Mouse (Mus musculus): ENCODE data around the gene Yipf4. TPM values are rescaled to one million over a fixed set of nuclear protein-coding genes. Genes with fewer than 3 reads are reported as not detected.

Gene Yipf4
- total and polyA plus RNA-seq, 3 experiments, result 28.9 to 77.7 (median 41.6) TPM

DNA sequence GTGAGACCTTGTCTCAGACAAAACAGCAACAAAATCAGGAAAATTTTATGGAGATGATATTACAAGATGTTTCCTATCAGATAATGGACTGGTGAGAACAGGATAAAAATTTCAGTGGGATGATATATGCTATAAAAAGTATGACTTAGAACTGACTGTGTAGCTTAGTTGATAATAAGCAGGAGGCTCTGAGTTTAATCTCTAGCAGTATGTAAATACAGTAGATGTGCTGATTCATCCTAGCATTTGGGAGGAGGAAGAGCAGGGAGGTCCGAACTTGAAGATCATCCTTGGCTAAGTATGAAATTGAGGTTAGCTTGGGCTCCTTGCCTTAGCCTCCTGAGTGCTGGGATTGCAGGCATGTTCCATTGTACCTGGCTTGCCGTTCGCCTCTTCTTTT lies 2.3 kb downstream of the Yipf4 start:
- dilution Hi-C loops (cut with MboI; ENCODE audit: extremely low pct_ligation_motif_present, extremely low pct_unique_long_range_greater_than_20kb, low sequenced_read_pairs), result no loop called here

GRCm38 (mm10) chr17:74500204-74500603 lies 10.9 kb downstream of the Yipf4 start:
- no peak for TF ChIP-seq KAT2A (IDR thresholded peaks at IDR 0.05; ENCODE audit: insufficient replicate concordance, low read length)
- TF ChIP-seq E2F4 (IDR thresholded peaks at IDR 0.05; ENCODE audit: insufficient replicate concordance, low read depth, low read length), result no peak
- TF ChIP-seq USF1 (IDR thresholded peaks at IDR 0.05; ENCODE audit: low read depth, low read length), result no peak
- TF ChIP-seq HCFC1 (IDR thresholded peaks at IDR 0.05; ENCODE audit: low read depth, low read length), result no peak
- peak; percentile 36; the same call in 1 of the 2 replicates for TF ChIP-seq BHLHE40 (IDR thresholded peaks at IDR 0.05; ENCODE audit: low read depth, low read length)
- H3K27me3 ChIP-seq (replicated peaks), result no peaks in the 10 kb centered on the region
- no peak for DNase-seq (ENCODE audit: extremely low read depth)
- H3K9ac ChIP-seq (ENCODE audit: insufficient read depth, low read depth), result no peak overlapping the region
- no peak overlapping the region for H3K27ac ChIP-seq (ENCODE audit: insufficient read depth, low read depth)
- H3K4me3 ChIP-seq (replicated peaks in 1 of 3; ENCODE audit: low read depth in 2 of 3, low read length in 2 of 3, poor library complexity in 1 of 3), result no peak overlapping the region
- dilution Hi-C loops (cut with MboI; ENCODE audit: extremely low pct_ligation_motif_present, extremely low pct_unique_long_range_greater_than_20kb, low sequenced_read_pairs), result no loop called here
- no peak overlapping the region for H3K4me2 ChIP-seq (ENCODE audit: insufficient read depth, low read depth, poor library complexity, severe bottlenecking)
- in situ Hi-C loops (cut with MboI; ENCODE audit: low pct_ligation_motif_present, low pct_unique_long_range_greater_than_20kb, low sequenced_read_pairs), result no loop called here
- H3K79me2 ChIP-seq (replicated peaks; ENCODE audit: control insufficient read depth, extremely low read depth, insufficient read depth, poor library complexity, severe bottlenecking), result no peaks in the 10 kb centered on the region
- peaks cover 18 to 51% of the 10 kb centered on the region in 2 experiments for H3K36me3 ChIP-seq (replicated peaks in 1 of 2; ENCODE audit: control insufficient read depth in 1 of 2, insufficient read depth in 1 of 2, low read length in 1 of 2)
- peaks cover 0 to 7% of the 10 kb centered on the region in 2 experiments; a peak in 1 of 4 replicates for H3K4me1 ChIP-seq (ENCODE audit: control insufficient read depth in 1 of 2, insufficient read depth in 2 of 2)
- H3K9me3 ChIP-seq (replicated peaks; ENCODE audit: low read length), result no peaks in the 10 kb centered on the region

More for the DNA sequence above, 2.3 kb downstream of the Yipf4 start:
- in situ Hi-C loops (cut with MboI; ENCODE audit: low pct_ligation_motif_present, low pct_unique_long_range_greater_than_20kb, low sequenced_read_pairs), result no loop called here
- no peak for TF ChIP-seq SIN3A (IDR thresholded peaks at IDR 0.05; ENCODE audit: low read length)
- no peak for TF ChIP-seq GABPA (IDR thresholded peaks at IDR 0.05; ENCODE audit: insufficient replicate concordance, low read depth, low read length)
- TF ChIP-seq ETS1 (conservative IDR thresholded peaks at IDR 0.05; ENCODE audit: low read depth, low read length), result no peak
- Histone ChIP-seq H3K27me3 (replicated peaks) (no peaks in the 10 kb centered on the region), H3K79me2 (replicated peaks; ENCODE audit: control insufficient read depth, extremely low read depth, insufficient read depth, poor library complexity, severe bottlenecking) (peaks cover 20% of the 10 kb centered on the region), H3K4me3 (replicated peaks in 1 of 3; ENCODE audit: low read depth in 2 of 3, low read length in 2 of 3, poor library complexity in 1 of 3) (no peak overlapping the region), H3K9me3 (replicated peaks; ENCODE audit: low read length) (no peaks in the 10 kb centered on the region), H3K36me3 (replicated peaks in 1 of 2; ENCODE audit: control insufficient read depth in 1 of 2, insufficient read depth in 1 of 2, low read length in 1 of 2) (peaks cover 14 to 37% of the 10 kb centered on the region in 2 experiments), H3K9ac (ENCODE audit: insufficient read depth, low read depth) (no peak overlapping the region), H3K4me2 (ENCODE audit: insufficient read depth, low read depth, poor library complexity, severe bottlenecking) (no peak overlapping the region), H3K4me1 (ENCODE audit: control insufficient read depth in 1 of 2, insufficient read depth in 2 of 2) (peaks cover 0 to 10% of the 10 kb centered on the region in 2 experiments; a peak in 2 of 4 replicates), H3K27ac (ENCODE audit: insufficient read depth, low read depth) (no peak overlapping the region)
- DNase-seq (ENCODE audit: extremely low read depth), result no peak

- peaks cover 0 to 7% of the 10 kb centered on the region in 2 experiments; a peak in 1 of 4 replicates for H3K4me1 ChIP-seq (ENCODE audit: control insufficient read depth in 1 of 2, insufficient read depth in 2 of 2)
- H3K36me3 ChIP-seq (replicated peaks in 1 of 2; ENCODE audit: control insufficient read depth in 1 of 2, insufficient read depth in 1 of 2, low read length in 1 of 2), result peaks cover 14 to 44% of the 10 kb centered on the region in 2 experiments
- dilution Hi-C loops (cut with MboI; ENCODE audit: extremely low pct_ligation_motif_present, extremely low pct_unique_long_range_greater_than_20kb, low sequenced_read_pairs), result no loop called here
- no peak overlapping the region for H3K4me3 ChIP-seq (replicated peaks in 1 of 3; ENCODE audit: low read depth in 2 of 3, low read length in 2 of 3, poor library complexity in 1 of 3)
- H3K9me3 ChIP-seq (replicated peaks; ENCODE audit: low read length), result no peaks in the 10 kb centered on the region
- DNase-seq (ENCODE audit: extremely low read depth), result no peak
- no peak overlapping the region for H3K4me2 ChIP-seq (ENCODE audit: insufficient read depth, low read depth, poor library complexity, severe bottlenecking)
- H3K79me2 ChIP-seq (replicated peaks; ENCODE audit: control insufficient read depth, extremely low read depth, insufficient read depth, poor library complexity, severe bottlenecking), result no peaks in the 10 kb centered on the region
- H3K9ac ChIP-seq (ENCODE audit: insufficient read depth, low read depth), result no peak overlapping the region
- no peaks in the 10 kb centered on the region for H3K27me3 ChIP-seq (replicated peaks)
- no peak overlapping the region for H3K27ac ChIP-seq (ENCODE audit: insufficient read depth, low read depth)
- in situ Hi-C loops (cut with MboI; ENCODE audit: low pct_ligation_motif_present, low pct_unique_long_range_greater_than_20kb, low sequenced_read_pairs), result no loop called here
- TF ChIP-seq ETS1 (conservative IDR thresholded peaks at IDR 0.05; ENCODE audit: low read depth, low read length) (0 out of 2 replicates have a peak, but pooled peaks have one; percentile 13), NRF1 (IDR thresholded peaks at IDR 0.05; ENCODE audit: low read depth, low read length) (no peak)
These were observed 11.8 kb downstream of the Yipf4 start for GRCm38 (mm10) chr17:74501085-74501484.
